Mouse (Mus musculus): ENCODE results near the gene Phpt1.

Gene Phpt1

GRCm38 (mm10) chr2:25574579-25575431 lies at the start of gene Phpt1, which contains the start of gene Mamdc4:
Gene Phpt1 (minus strand): TSS chr2:25575224.
Gene Mamdc4 (minus strand): TSS chr2:25574845.
- in situ Hi-C loops (cut with MboI, MseI), result loop anchor here in 1 of 2 experiments (5.0 kb wide), 1 partner anchor 73 kb away; the partner anchor contains the start of genes C8g and Fbxw5

GRCm38 (mm10) chr2:25621229-25622200 lies 46.5 kb upstream of the Phpt1 start, which contains the start of gene Tmem141:
Gene Tmem141 (minus strand): TSS chr2:25622005.
- in situ Hi-C loops (cut with MboI, MseI), result no loop called here

GRCm38 (mm10) chr2:25620852-25621228 lies 45.8 kb upstream of the Phpt1 start:
- in situ Hi-C loops (cut with MboI, MseI), result no loop called here

- in situ Hi-C loops (cut with MboI, MseI), result no loop called here
These were observed 45.4 kb upstream of the Phpt1 start for GRCm38 (mm10) chr2:25620386-25620785.

GRCm38 (mm10) chr2:25617578-25617977 lies 42.6 kb upstream of the Phpt1 start, which contains the start of gene Ccdc183:
Gene Ccdc183 (minus strand): TSS chr2:25617678.
- in situ Hi-C loops (cut with MboI, MseI), result no loop called here

- in situ Hi-C loops (cut with MboI, MseI), result no loop called here
These were observed 41.4 kb upstream of the Phpt1 start for GRCm38 (mm10) chr2:25616398-25616797.

- in situ Hi-C loops (cut with MboI, MseI), result no loop called here
These were observed 33.6 kb upstream of the Phpt1 start for GRCm38 (mm10) chr2:25608671-25609070.

- in situ Hi-C loops (cut with MboI, MseI), result no loop called here
These were observed 33.0 kb upstream of the Phpt1 start, which contains the start of gene Rabl6 for GRCm38 (mm10) chr2:25607761-25608622. Gene Rabl6 (minus strand): TSS chr2:25608521.

- in situ Hi-C loops (cut with MboI, MseI), result no loop called here
These were observed 27.5 kb upstream of the Phpt1 start for GRCm38 (mm10) chr2:25602526-25602925.

- in situ Hi-C loops (cut with MboI, MseI), result no loop called here
These were observed 25.0 kb upstream of the Phpt1 start for GRCm38 (mm10) chr2:25600037-25600436.

- in situ Hi-C loops (cut with MboI, MseI), result no loop called here
These were observed 23.7 kb upstream of the Phpt1 start for GRCm38 (mm10) chr2:25598749-25599148.

GRCm38 (mm10) chr2:25596765-25597510 lies 21.9 kb upstream of the Phpt1 start:
- in situ Hi-C loops (cut with MboI, MseI), result no loop called here

GRCm38 (mm10) chr2:25591863-25592262 lies 16.8 kb upstream of the Phpt1 start:
- in situ Hi-C loops (cut with MboI, MseI), result no loop called here

- in situ Hi-C loops (cut with MboI, MseI), result no loop called here
These were observed 13.3 kb upstream of the Phpt1 start for GRCm38 (mm10) chr2:25588227-25588907.

- in situ Hi-C loops (cut with MboI, MseI), result no loop called here
These were observed 12.3 kb upstream of the Phpt1 start for GRCm38 (mm10) chr2:25587290-25587689.

- in situ Hi-C loops (cut with MboI, MseI), result no loop called here
These were observed 10.6 kb upstream of the Phpt1 start for GRCm38 (mm10) chr2:25585601-25586000.

GRCm38 (mm10) chr2:25584856-25585255 lies 9.8 kb upstream of the Phpt1 start:
- in situ Hi-C loops (cut with MboI, MseI), result no loop called here

- in situ Hi-C loops (cut with MboI, MseI), result no loop called here
These were observed 9.1 kb upstream of the Phpt1 start for GRCm38 (mm10) chr2:25584152-25584551.

GRCm38 (mm10) chr2:25583571-25583970 lies 8.5 kb upstream of the Phpt1 start:
- in situ Hi-C loops (cut with MboI, MseI), result no loop called here

- in situ Hi-C loops (cut with MboI, MseI), result no loop called here
These were observed 8.1 kb upstream of the Phpt1 start for GRCm38 (mm10) chr2:25583120-25583481.
